20 mouse cellular contexts compared by ENCODE assay signal in genomic region chr6:32657378-32657777, GRCm38 (mm10).
DNase-seq lines count a peak whose midpoint lies in the region; ATAC-seq and TF ChIP-seq lines count a peak whose summit lies in the region.
"Had no signal": no experiment of that assay in that cellular context is flagged by ENCODE, and none has a peak within 500 bp of the region (broad histone marks: within the 10 kb centered on the region; RNA-seq: fewer than 3 reads in every experiment).

No protein-coding gene starts in this region.

- TF ChIP-seq CTCF in Patski (IDR thresholded peaks at IDR 0.05), result no peak

- H3K27me3 ChIP-seq in Patski, result no peaks in the 10 kb centered on the region
- H3K27me3 ChIP-seq: embryonic facial prominence, embryonic 13.5 days; embryonic facial prominence, embryonic 15.5 days; forebrain, embryonic 13.5 days; forebrain, embryonic 15.5 days had no signal

- POLR2A ChIA-PET in Patski (lab: Charles Lee), result no interaction called here

- in situ Hi-C loops in Patski (cut with MboI; ENCODE audit: low pct_unique_long_range_greater_than_20kb), result no loop called here

- DNase-seq in 3T3-L1 (ENCODE audit: low read depth, low spot score) (peak; percentile 77), 416B (ENCODE audit: low read depth) (peak; percentile 3), Patski (ENCODE audit: low read depth, low spot score) (no peak)
- DNase-seq in T-cell, adult 2 months (ENCODE audit: low spot score), result no peak
- no peak for DNase-seq in urinary bladder, adult 18-20 months (ENCODE audit: low spot score in 2 of 2)
- no peak for DNase-seq in embryo, embryonic 11 days
- DNase-seq: adrenal gland, adult 8-10 months; adrenal gland, postnatal 14 days; adrenal gland, postnatal 36 days; cerebellum, adult 11-12 months; cerebellum, adult 2 months; cerebellum, adult 9-10 months; cerebellum, postnatal 10 days; cerebellum, postnatal 25 days; forebrain, postnatal 0 days had no signal

- ATAC-seq in Patski, result peak; percentile 89
- ATAC-seq: activated CD4-positive, CD25-positive, alpha-beta regulatory T cell, adult 4 months; forebrain, embryonic 13.5 days; forebrain, embryonic 15.5 days; forebrain, postnatal 0 days had no signal

- CTCF ChIA-PET in Patski (lab: Charles Lee), result no interaction called here

Comparison
In these comparisons a context has a peak if more than half of its experiments do, and no peak if none do; other contexts are left out.
1. DNase-seq: peak in 3T3-L1 (single experiment) and 416B (single experiment); none in Patski (single experiment), T-cell, adult 2 months (single experiment), urinary bladder, adult 18-20 months (0 of 2) and embryo, embryonic 11 days (single experiment).